Mouse (Mus musculus): ENCODE data around the gene Tbl1x.

DNA sequence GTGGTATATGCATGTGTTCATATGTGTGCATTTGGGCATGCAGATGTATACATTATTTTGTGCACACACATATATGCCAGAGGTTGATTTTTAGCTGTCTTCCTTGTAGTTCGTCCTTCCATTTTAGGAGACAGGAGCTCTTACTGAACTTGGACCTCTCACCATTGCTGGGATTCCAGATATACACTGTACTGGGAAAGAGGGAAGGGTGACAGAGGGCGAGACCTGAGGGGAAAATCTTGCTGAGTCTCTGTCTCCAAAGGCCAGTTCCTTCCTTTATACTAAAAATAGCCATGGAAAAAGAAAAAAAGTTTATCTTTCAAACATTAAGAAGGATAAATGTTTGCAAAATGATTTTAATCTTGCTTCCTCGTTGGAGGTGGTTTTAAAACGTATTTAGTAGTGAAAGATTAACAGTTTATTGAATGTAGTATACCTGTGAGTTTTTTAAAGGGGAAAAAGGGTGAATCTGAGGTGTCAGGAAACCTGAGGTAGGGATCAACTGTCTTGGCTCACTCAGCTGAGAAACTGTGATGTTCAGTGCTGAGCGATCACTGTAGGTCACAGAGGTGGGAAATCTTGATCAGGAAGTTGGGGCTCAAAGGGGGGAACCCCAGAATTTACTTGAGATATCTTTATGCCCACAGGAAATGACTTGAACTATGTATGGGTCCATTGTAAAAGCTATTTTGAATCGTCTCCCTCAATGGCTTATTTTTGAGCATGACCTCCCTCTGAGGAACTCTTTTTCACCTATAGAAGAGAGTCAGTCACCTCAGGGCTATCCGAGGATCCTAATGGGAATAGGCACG is 6.7 kb downstream of the Tbl1x start:
- TF ChIP-seq CTCF (IDR thresholded peaks at IDR 0.05; ENCODE audit: extremely low read depth, insufficient read depth, low read length) (no peak), POLR2A (IDR thresholded peaks at IDR 0.05; ENCODE audit: extremely low read depth, insufficient read depth, low read length) (no peak)
